Mouse (Mus musculus) midbrain, embryonic 16.5 days (tissue): ENCODE measurements at regions not wholly inside any gene's neighbourhood (a gene's known extent, or its start where the extent isn't known, plus 50 kb on each side); places are given as distances from the start of the nearest gene placed in this dataset.

Source experiments
- ATAC-seq: fragments of 200-750 bp; cut with Nextera tagmentation; 2 replicates; pipeline ENCODE4 v1.8.0; 2017; ENCODE audit warnings: moderate TSS enrichment
- H3K27ac ChIP-seq: fragments of 300-500 bp; sonication (generic); 2 replicates; pipeline ENCODE4 v1.5.1; 2014; ENCODE audit warnings: mild to moderate bottlenecking, low read length, mixed read lengths
- H3K27me3 ChIP-seq: fragments of 300-500 bp; sonication (generic); 2 replicates; pipeline ENCODE4 v1.6.1; 2014; ENCODE audit warnings: low read depth, low read length, mixed read lengths; ENCODE audit not compliant: control insufficient read depth, insufficient read depth
- H3K36me3 ChIP-seq: fragments of 300-500 bp; sonication (generic); 2 replicates; pipeline ENCODE4 v1.6.1; 2014; ENCODE audit warnings: mild to moderate bottlenecking, low read length, moderate library complexity, mixed read lengths; ENCODE audit not compliant: control insufficient read depth, insufficient read depth
- H3K4me1 ChIP-seq: fragments of 300-500 bp; sonication (generic); 2 replicates; pipeline ENCODE4 v1.6.1; 2014; ENCODE audit warnings: mild to moderate bottlenecking, low read length, mixed read lengths; ENCODE audit not compliant: control insufficient read depth, insufficient read depth
- H3K4me2 ChIP-seq: fragments of 300-500 bp; sonication (generic); 2 replicates; pipeline ENCODE4 v1.6.1; 2014; ENCODE audit warnings: mild to moderate bottlenecking, low read length, mixed read lengths
- H3K4me3 ChIP-seq: fragments of 300-500 bp; sonication (generic); 2 replicates; pipeline ENCODE4 v1.5.1; 2014; ENCODE audit warnings: low read depth, mild to moderate bottlenecking, low read length, moderate library complexity, mixed read lengths
- H3K9ac ChIP-seq: fragments of 300-500 bp; sonication (generic); 2 replicates; pipeline ENCODE4 v1.6.1; 2014; ENCODE audit warnings: low read depth, low read length, mixed read lengths
- H3K9me3 ChIP-seq: fragments of 300-500 bp; sonication (generic); replicated peaks from 2 replicates; pipeline ENCODE4 v1.6.1; 2014; ENCODE audit warnings: mild to moderate bottlenecking, low read length, mixed read lengths; ENCODE audit not compliant: control insufficient read depth, poor library complexity, severe bottlenecking
- WGBS: fragments of 180-500 bp; shearing (Covaris S2); extraction: QIAGEN DNeasy Blood & Tissue Kit; methylation state at CpG from one replicate; pipeline ENCODE4 v1.1.7; 2014; 5-methylcytosine and 5-hydroxymethylcytosine counted together

DNA sequence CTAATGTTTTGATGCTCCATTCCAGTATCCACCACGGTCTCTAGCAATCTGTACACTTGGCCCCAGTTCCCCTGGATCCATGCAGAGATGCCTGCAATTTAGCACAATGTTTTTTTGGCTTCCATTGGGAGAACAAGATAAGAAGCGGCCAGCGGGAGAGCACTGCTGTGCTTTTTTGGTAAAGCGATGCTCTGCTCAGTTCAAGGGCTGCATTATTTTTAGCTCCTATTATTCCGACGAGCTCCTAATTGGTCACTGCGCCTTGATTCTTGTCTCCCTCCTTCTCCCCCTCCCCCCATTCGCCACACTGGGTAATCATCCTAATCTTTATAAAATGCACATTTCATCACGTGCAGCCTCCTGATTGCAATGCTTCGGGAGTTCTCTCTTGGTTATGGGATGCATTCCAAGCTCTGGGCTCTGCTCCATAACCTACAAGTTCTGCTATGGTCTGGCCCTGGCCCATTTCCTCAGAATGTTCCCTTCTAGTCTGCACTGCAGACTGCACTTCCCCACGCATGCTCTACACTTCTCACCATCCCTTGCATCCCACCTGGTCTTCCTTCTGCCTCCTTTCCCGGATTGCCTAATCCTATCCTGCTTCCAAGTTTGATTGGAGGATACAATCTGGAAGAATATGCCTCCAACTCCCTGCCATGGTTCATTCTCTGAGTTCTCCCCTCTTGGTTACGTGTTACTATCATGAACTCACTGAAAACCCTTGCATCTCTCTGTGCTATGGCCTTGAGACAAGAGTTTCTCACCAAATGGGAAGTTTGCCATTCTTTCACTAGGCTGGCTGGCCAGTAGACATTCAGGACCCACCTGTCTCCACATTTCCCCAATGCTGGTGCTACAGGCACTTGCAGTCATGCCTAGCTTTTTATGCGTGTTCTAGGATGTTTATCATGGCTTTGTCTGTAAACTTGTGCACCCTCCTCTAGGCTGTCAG is 467.8 kb upstream of the Auts2 start:
- no peak overlapping the region for H3K9ac ChIP-seq
- H3K4me2 ChIP-seq, result no peak overlapping the region
- H3K4me1 ChIP-seq, result no peaks in the 10 kb centered on the region
- WGBS, result 73% methylated on average over 14 of the region's 14 CpGs
- no peak for ATAC-seq
- no peak overlapping the region for H3K27ac ChIP-seq
- H3K9me3 ChIP-seq, result no peaks in the 10 kb centered on the region
- no peak overlapping the region for H3K4me3 ChIP-seq
- H3K27me3 ChIP-seq, result no peaks in the 10 kb centered on the region
- H3K36me3 ChIP-seq, result no peaks in the 10 kb centered on the region

DNA sequence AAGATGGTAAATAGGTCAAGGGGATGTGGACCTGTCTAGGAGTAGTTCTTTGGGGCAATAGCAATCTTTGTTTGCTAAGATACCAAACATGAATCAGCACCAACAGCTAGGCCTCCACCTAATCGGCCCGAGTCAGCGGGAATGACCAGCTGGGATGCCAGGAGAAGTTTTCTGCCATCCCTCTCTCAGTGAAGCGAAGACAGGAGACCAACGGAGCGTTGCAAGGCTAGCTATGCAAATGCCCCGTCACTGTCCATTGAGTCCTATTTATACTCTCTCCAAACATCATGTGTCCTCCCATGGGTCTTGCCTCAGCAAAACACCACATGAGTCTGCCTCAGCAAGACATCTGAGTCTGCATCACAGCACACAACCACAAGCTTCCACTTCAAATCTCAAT is 439.7 kb upstream of the Auts2 start:
- no peak for ATAC-seq

DNA sequence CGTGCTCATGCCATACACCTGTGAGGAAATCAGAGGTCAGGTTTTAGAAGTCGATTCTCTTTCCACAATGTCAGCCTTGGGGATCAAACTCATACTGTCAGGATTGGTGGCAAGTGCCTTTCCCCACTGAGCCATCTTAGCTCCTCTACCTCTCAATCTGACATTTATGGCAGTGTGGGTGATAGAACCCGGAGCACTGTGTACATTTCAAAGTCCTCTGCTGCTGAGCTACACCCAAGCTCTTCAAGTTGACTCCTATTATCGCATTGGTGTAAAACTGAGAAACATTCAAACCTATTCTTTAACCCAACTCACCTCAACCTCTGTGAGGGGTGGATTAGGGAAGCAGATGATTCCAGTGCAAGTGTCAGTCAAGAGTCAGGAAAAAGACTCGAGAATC is 435.9 kb upstream of the Auts2 start:
- WGBS, result 87% methylated on average over 5 of the region's 5 CpGs
- H3K27ac ChIP-seq, result no peak overlapping the region
- H3K4me1 ChIP-seq, result peaks cover 6% of the 10 kb centered on the region
- H3K9me3 ChIP-seq, result no peaks in the 10 kb centered on the region
- H3K27me3 ChIP-seq, result no peaks in the 10 kb centered on the region; the same call in 1 of the 2 replicates
- no peak overlapping the region for H3K4me3 ChIP-seq
- H3K9ac ChIP-seq, result no peak overlapping the region
- H3K36me3 ChIP-seq, result no peaks in the 10 kb centered on the region
- H3K4me2 ChIP-seq, result no peak overlapping the region
- no peak for ATAC-seq

More for the DNA sequence above, 439.7 kb upstream of the Auts2 start:
- no peaks in the 10 kb centered on the region for H3K36me3 ChIP-seq
- H3K27me3 ChIP-seq, result no peaks in the 10 kb centered on the region; the same call in 1 of the 2 replicates
- H3K27ac ChIP-seq, result no peak overlapping the region
- 93% methylated on average over 7 of the region's 7 CpGs for WGBS
- H3K4me2 ChIP-seq, result no peak overlapping the region
- no peak overlapping the region for H3K9ac ChIP-seq
- H3K4me1 ChIP-seq, result peaks cover 4% of the 10 kb centered on the region
- H3K4me3 ChIP-seq, result no peak overlapping the region
- H3K9me3 ChIP-seq, result no peaks in the 10 kb centered on the region

DNA sequence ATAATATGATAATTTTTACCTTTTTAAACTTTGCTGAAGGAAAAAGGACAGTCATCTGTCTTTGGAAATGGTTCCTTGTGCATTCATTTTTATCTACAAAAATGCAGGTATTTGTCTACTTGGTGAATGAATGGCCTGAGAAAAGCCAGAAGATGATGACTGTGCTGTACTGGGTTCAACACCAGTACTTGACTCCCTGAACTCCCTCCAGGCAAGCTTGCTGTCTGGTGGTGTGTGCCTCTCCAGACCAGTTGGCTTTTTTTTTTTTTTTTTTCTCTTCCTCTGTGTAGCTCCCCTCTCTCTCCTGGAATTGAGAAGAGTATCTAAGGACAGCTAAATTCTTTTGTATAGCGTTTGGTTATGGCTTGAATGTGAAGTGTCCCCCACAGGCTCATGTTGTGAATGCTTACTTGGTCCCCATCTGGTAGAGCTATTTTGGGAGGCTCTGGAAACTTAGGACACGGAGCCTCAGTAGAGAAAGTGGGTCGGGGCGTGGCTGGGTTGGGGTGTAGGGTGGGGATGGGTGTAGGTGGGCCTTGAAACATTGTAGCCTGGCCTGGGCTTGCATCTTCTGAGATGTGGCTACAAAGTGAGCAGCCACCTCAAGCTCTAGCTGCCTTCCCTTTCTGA is 432.3 kb upstream of the Auts2 start:
- no peaks in the 10 kb centered on the region for H3K9me3 ChIP-seq
- H3K4me1 ChIP-seq, result peaks cover 8% of the 10 kb centered on the region
- H3K4me3 ChIP-seq, result no peak overlapping the region
- H3K27ac ChIP-seq, result no peak overlapping the region
- no peaks in the 10 kb centered on the region for H3K27me3 ChIP-seq
- no peak overlapping the region for H3K9ac ChIP-seq
- WGBS, result 60% methylated on average over 4 of the region's 4 CpGs
- H3K4me2 ChIP-seq, result no peak overlapping the region
- ATAC-seq, result no peak
- H3K36me3 ChIP-seq, result no peaks in the 10 kb centered on the region

DNA sequence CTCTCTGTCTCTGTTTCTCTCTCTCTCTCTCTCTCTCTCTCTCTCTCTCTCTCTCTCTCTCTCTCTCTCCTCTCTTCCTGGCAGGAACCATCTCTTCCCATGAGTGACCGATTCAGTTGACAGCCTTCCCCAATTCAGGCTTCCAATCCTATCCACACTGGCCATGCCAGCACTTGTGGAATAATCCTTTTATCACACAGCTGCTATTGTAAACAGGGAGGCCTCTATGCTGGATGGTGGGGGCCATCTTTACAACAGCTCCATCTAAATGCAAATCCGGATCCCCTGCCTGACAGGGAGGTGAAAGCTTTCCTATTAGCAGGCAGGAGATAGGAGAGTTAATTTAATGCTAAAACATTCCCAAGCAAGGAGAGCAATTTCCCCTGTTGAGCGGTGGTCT is 431.7 kb upstream of the Auts2 start:
- peak; percentile 62; the same call in 1 of the 2 replicates for ATAC-seq
- no peak overlapping the region for H3K9ac ChIP-seq
- H3K4me1 ChIP-seq, result peaks cover 8% of the 10 kb centered on the region
- no peaks in the 10 kb centered on the region for H3K9me3 ChIP-seq
- WGBS, result 6% methylated on average over 3 of the region's 3 CpGs
- H3K4me3 ChIP-seq, result no peak overlapping the region
- no peak overlapping the region for H3K4me2 ChIP-seq
- H3K27ac ChIP-seq, result no peak overlapping the region
- no peaks in the 10 kb centered on the region for H3K36me3 ChIP-seq
- no peaks in the 10 kb centered on the region for H3K27me3 ChIP-seq

DNA sequence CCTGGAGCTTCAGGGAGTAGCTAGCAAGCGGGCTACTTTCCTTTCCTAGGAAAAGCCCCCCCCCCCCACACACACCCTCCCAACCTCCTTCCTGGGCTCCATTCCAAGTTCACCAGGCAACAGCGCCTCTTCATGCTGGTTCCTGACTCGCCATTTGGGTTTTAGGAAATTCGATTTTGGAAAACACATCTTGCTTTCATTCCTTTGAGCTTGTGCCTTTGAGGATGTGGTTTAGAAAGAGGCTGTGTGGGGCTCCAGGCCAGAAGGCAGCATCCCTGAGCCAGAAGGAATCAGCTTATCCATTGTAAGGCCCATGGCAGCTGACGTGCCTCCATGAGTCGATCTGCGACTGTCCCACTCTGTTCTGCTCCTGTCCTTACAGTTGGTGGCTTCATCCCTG is 427.9 kb upstream of the Auts2 start:
- Histone ChIP-seq H3K9me3 (no peaks in the 10 kb centered on the region), H3K4me3 (no peak overlapping the region), H3K9ac (no peak overlapping the region), H3K4me2 (no peak overlapping the region), H3K27me3 (no peaks in the 10 kb centered on the region), H3K36me3 (no peaks in the 10 kb centered on the region), H3K27ac (no peak overlapping the region), H3K4me1 (peaks cover 8% of the 10 kb centered on the region)
- no peak; the same call in 1 of the 2 replicates for ATAC-seq
- 63% methylated on average over 7 of the region's 7 CpGs for WGBS

DNA sequence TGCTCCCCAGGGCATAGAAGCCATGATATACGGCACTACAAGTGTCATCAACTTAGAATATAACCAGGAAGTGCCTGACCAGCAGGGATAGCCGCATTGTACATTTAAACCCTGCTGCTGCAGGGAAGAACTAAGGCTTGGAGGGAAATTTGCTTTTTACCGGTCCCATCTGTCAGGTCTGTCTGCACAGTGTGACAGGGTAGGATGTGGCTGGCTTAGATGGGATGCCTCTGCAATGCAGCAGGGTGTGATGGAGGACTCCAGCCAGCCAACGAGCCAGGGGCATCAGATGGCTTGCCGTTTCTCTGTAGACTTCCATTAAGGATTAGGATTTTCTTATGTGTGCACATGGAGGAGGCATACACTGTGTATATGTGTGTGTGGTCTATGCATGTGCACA is 426.2 kb upstream of the Auts2 start:
- Histone ChIP-seq H3K9ac (no peak overlapping the region), H3K27ac (no peak overlapping the region), H3K36me3 (no peaks in the 10 kb centered on the region), H3K4me2 (no peak overlapping the region), H3K4me3 (no peak overlapping the region), H3K27me3 (no peaks in the 10 kb centered on the region), H3K4me1 (0 out of 2 replicates have a peak, but pooled peaks cover 2% of the 10 kb centered on the region), H3K9me3 (no peaks in the 10 kb centered on the region)
- 63% methylated on average over 5 of the region's 5 CpGs for WGBS
- no peak for ATAC-seq

DNA sequence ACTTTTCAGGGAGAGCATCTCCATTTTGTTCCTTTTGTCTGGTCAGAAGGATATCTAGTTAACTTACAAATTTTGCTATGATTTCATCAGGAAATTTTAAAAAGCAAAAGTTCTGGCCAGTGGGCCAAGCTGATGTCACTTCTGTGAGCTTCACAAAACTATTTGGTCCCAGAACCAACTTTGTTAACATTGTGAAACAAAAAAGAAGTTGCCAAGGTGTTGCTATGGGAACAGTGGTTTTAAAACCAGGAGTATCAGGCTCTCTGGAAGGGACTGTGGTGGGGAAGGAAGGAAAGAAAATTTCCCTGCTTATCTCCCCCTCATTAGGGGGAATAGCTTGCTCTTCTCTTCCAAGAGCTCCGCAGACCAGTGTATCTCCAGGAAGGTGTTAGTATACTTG is 416.8 kb upstream of the Auts2 start:
- no peak overlapping the region for H3K4me3 ChIP-seq
- ATAC-seq, result no peak
- no peaks in the 10 kb centered on the region for H3K4me1 ChIP-seq
- no peak overlapping the region for H3K9ac ChIP-seq
- H3K9me3 ChIP-seq, result no peaks in the 10 kb centered on the region
- WGBS, result 63% methylated on average over 1 of the region's 1 CpGs
- H3K36me3 ChIP-seq, result no peaks in the 10 kb centered on the region
- no peaks in the 10 kb centered on the region for H3K27me3 ChIP-seq
- H3K4me2 ChIP-seq, result no peak overlapping the region
- H3K27ac ChIP-seq, result no peak overlapping the region

DNA sequence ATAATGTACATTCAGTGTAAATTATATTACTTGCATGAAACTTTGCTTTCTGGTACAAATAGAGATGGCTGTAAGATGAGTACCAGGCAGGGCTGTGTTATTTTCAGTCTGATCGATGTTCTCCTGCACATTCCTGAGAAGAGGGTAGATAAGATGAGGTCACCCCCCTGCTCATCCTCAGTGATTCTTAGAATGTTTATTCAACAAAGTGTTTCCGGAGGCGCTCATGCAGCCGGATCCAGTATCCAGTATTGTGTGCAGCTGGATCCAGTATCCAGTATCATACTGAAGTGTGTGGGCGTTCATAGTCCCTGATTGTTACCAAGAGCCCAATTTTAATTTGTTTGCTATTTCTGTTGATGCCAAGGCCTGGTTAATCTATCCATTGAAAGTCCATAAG is 413.0 kb upstream of the Auts2 start:
- H3K27ac ChIP-seq, result no peak overlapping the region
- H3K4me3 ChIP-seq, result no peak overlapping the region
- no peaks in the 10 kb centered on the region for H3K27me3 ChIP-seq
- ATAC-seq, result no peak
- H3K9ac ChIP-seq, result no peak overlapping the region
- H3K4me1 ChIP-seq, result no peaks in the 10 kb centered on the region
- no peaks in the 10 kb centered on the region for H3K36me3 ChIP-seq
- 67% methylated on average over 5 of the region's 5 CpGs for WGBS
- no peaks in the 10 kb centered on the region for H3K9me3 ChIP-seq
- no peak overlapping the region for H3K4me2 ChIP-seq
